Mouse (Mus musculus) mouse embryonic stem cell (cell line): ENCODE measurements around the gene Wdfy2.

Experiments used
- in situ Hi-C, 2 experiments: fragments of 300-500 bp; cut with MboI; formaldehyde crosslinking; loops; 1 replicate in 1 of 2; 3 replicates in 1 of 2; pipeline ENCODE4 v1.14.3; 2019 to 2020; ENCODE audit warnings: low sequenced_read_pairs in 2 of 2, low pct_unique_long_range_greater_than_20kb in 1 of 2, mixed read lengths in 1 of 2; ENCODE audit not compliant: unreplicated experiment in 1 of 2

Gene Wdfy2

GRCm38 (mm10) chr14:62838336-62838735 lies 858 bp downstream of the Wdfy2 start:
- in situ Hi-C loops, result no loop called here

- in situ Hi-C loops, result no loop called here
Measured at GRCm38 (mm10) chr14:62841726-62842125, 4.2 kb downstream of the Wdfy2 start.

DNA sequence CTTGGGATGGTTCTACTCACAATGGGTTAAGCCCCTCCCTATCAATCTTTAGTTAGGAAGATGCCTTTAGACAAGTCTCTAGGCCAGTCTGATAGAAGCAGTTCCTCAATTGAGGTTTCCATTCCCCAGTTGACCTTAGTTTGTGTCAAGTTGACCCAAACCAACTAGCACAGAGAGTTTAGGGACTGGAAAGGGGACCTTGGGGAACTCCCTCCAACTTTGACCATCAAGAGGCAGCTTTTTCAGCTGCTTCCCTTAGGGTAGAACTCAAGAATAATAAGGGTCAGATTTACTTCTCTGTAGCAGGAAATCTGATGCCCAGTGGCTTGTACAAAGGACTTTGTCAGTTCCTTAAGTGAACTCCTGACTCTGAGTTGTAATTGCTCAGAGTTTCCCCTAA lies 5.0 kb downstream of the Wdfy2 start:
- in situ Hi-C loops, result no loop called here

GRCm38 (mm10) chr14:62842976-62843375 lies 5.5 kb downstream of the Wdfy2 start:
- in situ Hi-C loops, result no loop called here

DNA sequence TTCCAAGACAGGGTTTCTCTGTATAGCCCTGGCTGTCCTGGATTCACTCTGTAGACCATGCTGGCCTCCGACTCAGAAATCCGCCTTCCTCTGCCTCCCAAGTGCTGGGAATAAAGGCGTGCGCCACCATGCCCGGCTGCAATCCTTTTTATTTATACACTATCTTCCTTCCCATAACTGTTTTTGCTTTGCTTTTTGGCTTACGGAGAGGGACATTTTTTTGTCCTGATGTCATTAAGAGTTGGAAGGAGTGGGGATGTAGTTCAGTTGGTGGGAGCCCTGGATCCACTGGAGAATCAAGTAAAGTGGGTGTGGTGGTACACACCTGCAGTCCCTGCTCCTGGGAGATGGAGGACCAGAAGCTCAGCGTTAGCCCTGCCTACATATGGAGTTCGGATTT lies 6.7 kb downstream of the Wdfy2 start:
- in situ Hi-C loops, result no loop called here

GRCm38 (mm10) chr14:62845011-62845840 lies 7.7 kb downstream of the Wdfy2 start:
- in situ Hi-C loops, result no loop called here

DNA sequence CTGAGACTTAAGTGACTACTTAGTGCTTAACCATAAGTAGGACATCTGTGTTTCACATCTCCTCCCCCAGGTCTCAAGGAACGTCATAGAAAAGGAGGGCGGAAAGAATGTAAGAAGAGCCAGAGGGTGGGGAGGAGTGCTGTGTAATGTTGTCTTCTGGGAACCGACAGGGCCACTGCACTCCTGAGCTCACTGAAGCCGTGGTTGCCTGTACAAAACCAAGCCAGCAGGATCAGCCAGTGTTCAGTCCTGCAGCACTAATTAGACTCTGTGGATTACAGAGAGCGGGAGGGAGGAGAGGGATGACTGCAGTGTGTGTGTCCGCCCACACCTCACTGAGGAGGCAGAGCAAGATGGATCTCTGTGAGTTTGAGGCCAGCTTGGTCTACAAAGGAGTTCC lies 13.5 kb downstream of the Wdfy2 start:
- in situ Hi-C loops, result no loop called here

DNA sequence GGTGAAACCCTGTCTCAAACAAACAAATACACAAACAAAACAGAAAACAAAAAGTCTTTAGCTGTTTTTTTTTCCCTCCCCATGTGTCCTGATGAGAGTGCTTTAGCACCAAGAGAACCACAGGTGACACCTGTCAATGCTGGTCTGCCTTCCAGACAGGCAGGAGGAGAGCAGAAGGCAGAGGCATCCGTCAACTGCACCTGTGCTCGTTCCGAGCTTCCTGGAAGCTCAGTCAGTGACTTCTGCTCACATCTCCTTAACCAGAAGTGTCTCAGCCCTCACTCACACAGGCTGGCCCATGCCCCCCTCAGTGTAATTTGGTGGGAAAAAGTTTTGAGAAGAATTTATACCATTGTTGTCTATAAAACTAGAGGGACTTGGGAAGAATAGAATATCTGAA lies 15.4 kb downstream of the Wdfy2 start:
- in situ Hi-C loops, result no loop called here

- in situ Hi-C loops, result no loop called here
Measured at GRCm38 (mm10) chr14:62855077-62855835, 17.8 kb downstream of the Wdfy2 start.

GRCm38 (mm10) chr14:62855863-62856262 lies 18.4 kb downstream of the Wdfy2 start:
- in situ Hi-C loops, result no loop called here

DNA sequence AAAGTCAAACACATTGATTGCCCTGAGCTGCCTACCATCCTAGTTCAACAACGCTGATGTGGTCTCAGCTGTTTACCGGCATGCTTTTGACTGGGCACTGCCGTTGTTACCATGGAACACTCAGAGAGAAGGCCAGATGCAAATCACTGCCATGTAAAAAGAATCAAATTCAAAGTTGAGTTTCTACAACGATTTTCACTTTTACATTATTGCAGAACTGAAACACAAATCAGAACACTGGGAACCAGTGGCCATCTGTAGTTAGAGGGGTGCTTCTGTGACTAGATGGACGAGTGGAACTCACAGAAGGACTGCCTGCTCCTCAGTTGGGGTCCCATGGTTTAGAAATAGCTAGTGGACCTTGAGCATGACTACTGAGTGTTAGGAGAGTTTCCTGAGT lies 19.0 kb downstream of the Wdfy2 start:
- in situ Hi-C loops, result no loop called here

GRCm38 (mm10) chr14:62857879-62858278 lies 20.4 kb downstream of the Wdfy2 start:
- in situ Hi-C loops, result no loop called here

GRCm38 (mm10) chr14:62858311-62858710 lies 20.8 kb downstream of the Wdfy2 start:
- in situ Hi-C loops, result no loop called here

- in situ Hi-C loops, result no loop called here
Measured at GRCm38 (mm10) chr14:62862564-62862963, 25.1 kb downstream of the Wdfy2 start.

- in situ Hi-C loops, result no loop called here
Measured at GRCm38 (mm10) chr14:62864254-62864653, 26.8 kb downstream of the Wdfy2 start.

DNA sequence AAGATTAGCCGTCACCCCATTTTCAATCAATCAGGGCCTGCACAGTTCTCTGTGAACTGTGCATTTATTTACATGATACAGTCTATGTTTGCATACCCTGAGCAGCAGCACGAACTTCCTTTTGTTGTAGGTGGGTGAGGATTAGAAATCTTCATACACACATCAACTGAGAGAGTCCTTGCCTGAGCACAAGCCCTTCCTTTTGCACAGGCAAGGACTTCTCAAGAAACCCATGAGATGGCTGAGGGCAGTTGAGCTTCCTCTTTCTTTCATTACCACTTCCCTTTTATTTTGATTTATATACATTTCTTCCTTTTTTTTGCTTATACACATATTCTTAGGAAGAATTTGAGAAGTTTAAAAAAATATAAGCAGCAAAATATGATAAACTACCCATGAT lies 27.9 kb downstream of the Wdfy2 start:
- in situ Hi-C loops, result no loop called here

DNA sequence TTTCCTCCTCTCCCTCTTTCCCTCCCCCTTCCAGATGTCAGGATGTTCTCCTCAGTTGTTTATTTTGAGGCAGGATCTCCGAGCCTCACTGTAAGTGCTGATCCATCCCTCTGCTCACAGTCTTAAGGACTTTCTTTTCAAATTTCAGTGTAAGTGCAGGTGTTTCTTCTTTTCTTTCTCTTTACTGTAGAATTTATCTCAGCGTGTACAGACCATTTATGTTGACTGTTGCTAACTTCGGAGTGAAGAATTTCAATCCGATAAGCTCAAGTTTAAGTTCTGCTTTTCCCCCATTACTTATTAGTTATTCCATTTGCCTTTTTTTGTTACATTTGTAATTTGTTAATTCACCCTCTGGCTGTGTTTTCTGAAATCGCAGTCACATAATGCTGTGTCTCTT lies 29.6 kb downstream of the Wdfy2 start:
- in situ Hi-C loops, result no loop called here

DNA sequence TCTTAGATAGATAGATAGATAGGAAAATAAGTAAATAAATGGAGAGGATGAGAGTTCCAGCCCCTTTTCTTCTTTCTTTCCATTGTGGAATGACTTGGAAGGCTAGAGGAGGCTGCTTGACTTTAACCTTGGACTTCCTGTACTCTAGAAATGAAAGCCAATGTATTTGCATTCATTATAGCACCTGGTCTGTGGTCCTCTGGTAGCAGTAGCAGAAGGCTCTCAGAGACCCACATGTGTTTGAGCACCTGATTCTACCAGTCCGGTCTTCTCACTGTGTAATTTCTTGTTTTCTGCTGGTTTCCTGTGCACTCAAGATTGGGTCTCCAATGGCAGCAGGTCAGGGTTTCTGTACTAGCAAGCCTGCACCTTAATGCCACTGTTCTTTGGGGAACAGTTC lies 30.1 kb downstream of the Wdfy2 start:
- in situ Hi-C loops, result no loop called here

DNA sequence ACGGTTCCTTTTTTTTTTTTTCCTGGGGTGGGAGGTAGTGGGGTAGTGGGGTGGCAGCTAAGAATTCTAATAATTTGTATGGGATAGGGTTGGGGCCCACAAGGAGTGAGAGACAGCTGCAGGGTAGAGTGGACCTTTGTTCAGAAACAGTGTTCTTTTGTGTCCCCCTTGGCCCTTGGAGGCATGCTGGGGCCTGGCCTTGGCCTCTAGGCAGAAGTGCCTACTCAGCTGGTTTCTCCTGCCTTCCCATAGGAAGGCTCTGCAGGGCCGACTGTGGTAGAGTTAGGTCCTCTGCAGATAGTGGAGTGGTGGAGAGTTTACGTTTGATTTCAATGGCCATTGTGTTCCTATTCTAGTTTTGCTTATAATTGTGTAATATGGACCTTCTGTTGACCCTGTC lies 30.8 kb downstream of the Wdfy2 start:
- in situ Hi-C loops, result no loop called here

DNA sequence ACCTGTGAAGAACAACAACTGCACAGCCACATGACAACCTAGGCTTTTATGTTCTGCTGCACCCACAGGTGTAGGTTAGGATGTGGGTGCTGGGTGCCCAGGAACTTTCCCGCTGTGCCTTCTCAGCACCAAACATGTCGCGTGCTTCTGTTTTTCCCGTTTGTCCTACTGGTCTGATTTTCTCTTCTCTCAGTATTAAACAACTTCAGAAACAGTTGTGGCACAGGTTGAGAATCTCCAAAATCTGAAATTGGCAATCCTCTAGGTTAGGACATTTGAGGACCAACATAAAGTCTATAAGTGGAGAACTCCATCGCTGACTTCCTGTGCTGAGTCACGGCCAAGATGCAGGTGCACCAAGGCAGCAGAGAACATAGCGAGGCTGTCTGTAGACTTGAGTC lies 32.8 kb downstream of the Wdfy2 start:
- in situ Hi-C loops, result no loop called here
